9 mouse cellular contexts compared by ENCODE assay signal in genomic region chr6:135200122-135200957, GRCm38 (mm10). TPM values are rescaled to one million over a fixed set of nuclear protein-coding genes. Genes with fewer than 3 reads are reported as not detected.
DNase-seq lines count a peak whose midpoint lies in the region; ATAC-seq and TF ChIP-seq lines count a peak whose summit lies in the region.
"Had no signal": no experiment of that assay in that cellular context is flagged by ENCODE, and none has a peak within 500 bp of the region (broad histone marks: within the 10 kb centered on the region; RNA-seq: fewer than 3 reads in every experiment).

No protein-coding gene starts in this region.

- H3K27me3 ChIP-seq in forebrain, embryonic 16.5 days (replicated peaks; ENCODE audit: control insufficient read depth, insufficient read depth, low read length), result no peaks in the 10 kb centered on the region
- no peaks in the 10 kb centered on the region for H3K27me3 ChIP-seq in forebrain, embryonic 15.5 days
- no peaks in the 10 kb centered on the region for H3K27me3 ChIP-seq in midbrain, postnatal 0 days (ENCODE audit: insufficient read depth, low read length)
- no peaks in the 10 kb centered on the region for H3K27me3 ChIP-seq in midbrain, embryonic 15.5 days (replicated peaks)
- no peaks in the 10 kb centered on the region for H3K27me3 ChIP-seq in stomach, embryonic 16.5 days (ENCODE audit: control insufficient read depth, insufficient read depth, low read length)
- H3K27me3 ChIP-seq: heart, embryonic 15.5 days had no signal

- intact Hi-C loops in left cerebral cortex, postnatal 14 days (cut with DNase I), result no loop called here

- H3K27ac ChIP-seq in forebrain, embryonic 16.5 days (ENCODE audit: low read length), result no peak overlapping the region
- H3K27ac ChIP-seq in forebrain, embryonic 15.5 days (replicated peaks), result no peak overlapping the region
- H3K27ac ChIP-seq in midbrain, postnatal 0 days (ENCODE audit: low read depth, low read length), result no peak overlapping the region
- H3K27ac ChIP-seq in midbrain, embryonic 15.5 days, result no peak overlapping the region
- H3K27ac ChIP-seq in stomach, embryonic 16.5 days (ENCODE audit: low read length), result peak overlapping the region; percentile 67
- H3K27ac ChIP-seq: heart, embryonic 15.5 days had no signal

- H3K4me3 ChIP-seq in forebrain, embryonic 16.5 days (replicated peaks; ENCODE audit: low read length), result no peak overlapping the region
- H3K4me3 ChIP-seq in forebrain, embryonic 15.5 days, result no peak overlapping the region
- no peak overlapping the region; the same call in 1 of the 2 replicates for H3K4me3 ChIP-seq in midbrain, postnatal 0 days (ENCODE audit: low read depth, low read length)
- H3K4me3 ChIP-seq in midbrain, embryonic 15.5 days, result no peak overlapping the region
- no peak overlapping the region; the same call in 1 of the 2 replicates for H3K4me3 ChIP-seq in stomach, embryonic 16.5 days (replicated peaks; ENCODE audit: low read length)
- H3K4me3 ChIP-seq: heart, embryonic 15.5 days had no signal

- H3K4me2 ChIP-seq in forebrain, embryonic 16.5 days (ENCODE audit: low read length), result no peak overlapping the region
- H3K4me2 ChIP-seq in forebrain, embryonic 15.5 days (replicated peaks), result no peak overlapping the region
- H3K4me2 ChIP-seq in midbrain, postnatal 0 days (ENCODE audit: low read depth, low read length, poor library complexity, severe bottlenecking), result peak overlapping the region; percentile 73
- no peak overlapping the region for H3K4me2 ChIP-seq in midbrain, embryonic 15.5 days
- peak overlapping the region; percentile 38 for H3K4me2 ChIP-seq in stomach, embryonic 16.5 days (ENCODE audit: low read depth, low read length)
- H3K4me2 ChIP-seq: heart, embryonic 15.5 days had no signal

- H3K9ac ChIP-seq in forebrain, embryonic 16.5 days (replicated peaks; ENCODE audit: low read depth, low read length), result 0 out of 2 replicates have a peak overlapping the region, but pooled peaks have one; percentile 11
- H3K9ac ChIP-seq in forebrain, embryonic 15.5 days (replicated peaks), result no peak overlapping the region
- no peak overlapping the region for H3K9ac ChIP-seq in midbrain, postnatal 0 days (replicated peaks; ENCODE audit: low read length, poor library complexity, severe bottlenecking)
- H3K9ac ChIP-seq in midbrain, embryonic 15.5 days, result no peak overlapping the region
- peak overlapping the region; percentile 10; the same call in 1 of the 2 replicates for H3K9ac ChIP-seq in stomach, embryonic 16.5 days (ENCODE audit: low read length)
- H3K9ac ChIP-seq: heart, embryonic 15.5 days had no signal

- no peaks in the 10 kb centered on the region for H3K9me3 ChIP-seq in forebrain, embryonic 16.5 days (ENCODE audit: control insufficient read depth, low read length)
- H3K9me3 ChIP-seq in forebrain, embryonic 15.5 days, result no peaks in the 10 kb centered on the region
- H3K9me3 ChIP-seq in midbrain, postnatal 0 days (ENCODE audit: low read length), result no peaks in the 10 kb centered on the region
- no peaks in the 10 kb centered on the region for H3K9me3 ChIP-seq in midbrain, embryonic 15.5 days
- H3K9me3 ChIP-seq in stomach, embryonic 16.5 days (replicated peaks; ENCODE audit: control insufficient read depth, low read length), result no peaks in the 10 kb centered on the region
- H3K9me3 ChIP-seq: heart, embryonic 15.5 days had no signal

- no peak for TF ChIP-seq CTCF in midbrain, postnatal 0 days (IDR thresholded peaks at IDR 0.05)

- no peak for DNase-seq in midbrain, postnatal 0 days (ENCODE audit: low spot score)
- peak; percentile 41 to 72 for DNase-seq in left cerebral cortex, postnatal 14 days (ENCODE audit: low spot score in 2 of 2)
- DNase-seq in heart, adult 11 months, result no peak
- DNase-seq in ovary, postnatal 36 days (ENCODE audit: low spot score), result no peak

- no peak for ATAC-seq in forebrain, embryonic 16.5 days
- no peak for ATAC-seq in forebrain, embryonic 15.5 days (replicated peaks)
- ATAC-seq in midbrain, postnatal 0 days (ENCODE audit: low FRiP score), result no peak
- no peak for ATAC-seq in midbrain, embryonic 15.5 days (replicated peaks)
- peak; percentile 81 for ATAC-seq in stomach, embryonic 16.5 days (ENCODE audit: insufficient read depth, low FRiP score)

- 76% methylated on average over 16 of the region's 16 CpGs for WGBS in forebrain, embryonic 16.5 days
- WGBS in forebrain, embryonic 15.5 days, result 80% methylated on average over 16 of the region's 16 CpGs
- WGBS in midbrain, postnatal 0 days, result 84% methylated on average over 16 of the region's 16 CpGs
- WGBS in midbrain, embryonic 15.5 days, result 88% methylated on average over 16 of the region's 16 CpGs
- WGBS in stomach, embryonic 16.5 days, result 54% methylated on average over 16 of the region's 16 CpGs

- peaks cover 24% of the 10 kb centered on the region for H3K4me1 ChIP-seq in forebrain, embryonic 16.5 days (replicated peaks; ENCODE audit: control insufficient read depth, insufficient read depth, low read length)
- peaks cover 26% of the 10 kb centered on the region for H3K4me1 ChIP-seq in forebrain, embryonic 15.5 days
- peaks cover 7% of the 10 kb centered on the region; the same call in 1 of the 2 replicates for H3K4me1 ChIP-seq in midbrain, postnatal 0 days (ENCODE audit: insufficient read depth, low read length)
- peaks cover 21% of the 10 kb centered on the region for H3K4me1 ChIP-seq in midbrain, embryonic 15.5 days
- peaks cover 10% of the 10 kb centered on the region; the same call in 1 of the 2 replicates for H3K4me1 ChIP-seq in stomach, embryonic 16.5 days (ENCODE audit: control insufficient read depth, insufficient read depth, low read length)

- H3K36me3 ChIP-seq in forebrain, embryonic 16.5 days (ENCODE audit: control insufficient read depth, insufficient read depth), result no peaks in the 10 kb centered on the region
- H3K36me3 ChIP-seq in forebrain, embryonic 15.5 days, result no peaks in the 10 kb centered on the region
- H3K36me3 ChIP-seq in midbrain, postnatal 0 days (ENCODE audit: insufficient read depth, low read length), result no peaks in the 10 kb centered on the region
- no peaks in the 10 kb centered on the region for H3K36me3 ChIP-seq in midbrain, embryonic 15.5 days (replicated peaks)
- H3K36me3 ChIP-seq in stomach, embryonic 16.5 days (ENCODE audit: control insufficient read depth, insufficient read depth, low read length), result no peaks in the 10 kb centered on the region
- H3K36me3 ChIP-seq: heart, embryonic 15.5 days had no signal

RNA-seq across cellular contexts. Expression of gene Hebp1, which starts 2.5 kb away (rescaled TPM):
- 2.7 and 4.8 TPM in 2 replicates for polyA plus RNA-seq in forebrain, embryonic 16.5 days (2015; fragmentation: Nextera tagmentation; extraction: Ambion mirVana)
- polyA plus RNA-seq in forebrain, embryonic 15.5 days (2015; fragmentation: Nextera tagmentation; extraction: Ambion mirVana), result 2.6 and 2.8 TPM in 2 replicates
- 8.9 and 10.6 TPM in 2 replicates for total RNA-seq in midbrain, postnatal 0 days (2014; rRNA removed)
- 8.7 and 9.2 TPM in 2 replicates for polyA plus RNA-seq in midbrain, postnatal 0 days (2015; fragmentation: Nextera tagmentation; extraction: Ambion mirVana)
- polyA plus RNA-seq in midbrain, embryonic 15.5 days (2015; fragmentation: Nextera tagmentation; extraction: Ambion mirVana), result 4.7 and 6.1 TPM in 2 replicates
- total RNA-seq in left cerebral cortex, postnatal 14 days (2021), result 10 to 100 TPM; 38.5 to 41.6 TPM
- 37.4 and 37.7 TPM in 2 replicates for polyA plus RNA-seq in stomach, embryonic 16.5 days (2015; fragmentation: Nextera tagmentation; extraction: Ambion mirVana)

RNA-seq across cellular contexts. Expression of gene Fam234b, which starts 2.6 kb away (rescaled TPM):
- 93.7 and 103 TPM in 2 replicates for polyA plus RNA-seq in forebrain, embryonic 16.5 days (2015; fragmentation: Nextera tagmentation; extraction: Ambion mirVana)
- 83.1 and 86.7 TPM in 2 replicates for polyA plus RNA-seq in forebrain, embryonic 15.5 days (2015; fragmentation: Nextera tagmentation; extraction: Ambion mirVana)
- 90.5 and 106 TPM in 2 replicates for total RNA-seq in midbrain, postnatal 0 days (2014; rRNA removed)
- 114 and 119 TPM in 2 replicates for polyA plus RNA-seq in midbrain, postnatal 0 days (2015; fragmentation: Nextera tagmentation; extraction: Ambion mirVana)
- polyA plus RNA-seq in midbrain, embryonic 15.5 days (2015; fragmentation: Nextera tagmentation; extraction: Ambion mirVana), result 110 and 117 TPM in 2 replicates
- 100 to 1,000 TPM; 118 to 124 TPM for total RNA-seq in left cerebral cortex, postnatal 14 days (2021)
- polyA plus RNA-seq in stomach, embryonic 16.5 days (2015; fragmentation: Nextera tagmentation; extraction: Ambion mirVana), result 29.1 and 33.3 TPM in 2 replicates

RNA-seq across cellular contexts. Expression of gene Gsg1, which starts 53.8 kb away (rescaled TPM):
- 0.32 TPM in 1 of 2 replicates, not detected in the other for polyA plus RNA-seq in forebrain, embryonic 16.5 days (2015; fragmentation: Nextera tagmentation; extraction: Ambion mirVana)
- polyA plus RNA-seq in forebrain, embryonic 15.5 days (2015; fragmentation: Nextera tagmentation; extraction: Ambion mirVana), result 0.22 and 0.31 TPM in 2 replicates
- 0.99 and 2.6 TPM in 2 replicates for total RNA-seq in midbrain, postnatal 0 days (2014; rRNA removed)
- 0.17 and 0.37 TPM in 2 replicates for polyA plus RNA-seq in midbrain, postnatal 0 days (2015; fragmentation: Nextera tagmentation; extraction: Ambion mirVana)
- polyA plus RNA-seq in midbrain, embryonic 15.5 days (2015; fragmentation: Nextera tagmentation; extraction: Ambion mirVana), result 0.19 TPM in 1 of 2 replicates, not detected in the other
- total RNA-seq in left cerebral cortex, postnatal 14 days (2021), result not detected
- 0.87 and 1.6 TPM in 2 replicates for polyA plus RNA-seq in stomach, embryonic 16.5 days (2015; fragmentation: Nextera tagmentation; extraction: Ambion mirVana)

Comparison
In these comparisons a context has a peak if more than half of its experiments do, and no peak if none do; other contexts are left out.
1. H3K4me2 ChIP-seq: peak in midbrain, postnatal 0 days (single experiment) and stomach, embryonic 16.5 days (single experiment); none in forebrain, embryonic 16.5 days (single experiment), forebrain, embryonic 15.5 days (single experiment) and midbrain, embryonic 15.5 days (single experiment).
2. H3K9ac ChIP-seq: peak in forebrain, embryonic 16.5 days (single experiment) and stomach, embryonic 16.5 days (single experiment); none in forebrain, embryonic 15.5 days (single experiment), midbrain, postnatal 0 days (single experiment) and midbrain, embryonic 15.5 days (single experiment).
3. DNase-seq: peak in left cerebral cortex, postnatal 14 days (2 of 2); none in midbrain, postnatal 0 days (single experiment), heart, adult 11 months (single experiment) and ovary, postnatal 36 days (single experiment).